Mouse (Mus musculus): ENCODE measurements at regions not wholly inside any gene's neighbourhood (a gene's known extent, or its start where the extent isn't known, plus 50 kb on each side); places are given as distances from the start of the nearest gene placed in this dataset.
A peak's percentile ranks its signal among the peaks of the same experiment; 100 is the strongest.

DNA sequence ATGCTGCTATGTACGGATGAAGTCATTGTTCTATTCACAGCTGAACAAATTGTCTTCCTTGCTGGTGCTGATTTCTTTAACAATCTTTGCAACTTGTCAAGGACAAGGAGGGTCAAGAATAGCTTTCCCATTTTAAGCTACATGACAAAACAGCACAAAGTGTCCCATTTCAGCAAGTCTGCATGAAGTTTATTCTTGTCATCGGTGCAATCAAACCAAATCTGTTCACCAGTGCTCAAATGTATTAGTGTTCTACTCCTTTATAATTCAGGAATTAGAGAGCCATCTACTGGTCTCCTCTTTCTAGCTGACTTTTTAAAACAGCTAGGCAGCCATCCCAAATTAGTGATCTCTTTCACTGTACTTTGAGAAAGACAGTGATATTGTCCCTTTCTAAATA lies 1040.8 kb downstream of the Galc start:
- DNase-seq (ENCODE audit: low read depth, low spot score), result no peak

GRCm38 (mm10) chr12:97217608-97218007 lies 1041.7 kb downstream of the Galc start:
- DNase-seq (ENCODE audit: low read depth, low spot score), result no peak

GRCm38 (mm10) chr12:97203636-97204389 lies 1055.4 kb downstream of the Galc start:
- no peak for DNase-seq (ENCODE audit: low read depth, low spot score)

- DNase-seq (ENCODE audit: low read depth, low spot score), result no peak
These were observed 1097.4 kb downstream of the Galc start for GRCm38 (mm10) chr12:97161853-97162252.

DNA sequence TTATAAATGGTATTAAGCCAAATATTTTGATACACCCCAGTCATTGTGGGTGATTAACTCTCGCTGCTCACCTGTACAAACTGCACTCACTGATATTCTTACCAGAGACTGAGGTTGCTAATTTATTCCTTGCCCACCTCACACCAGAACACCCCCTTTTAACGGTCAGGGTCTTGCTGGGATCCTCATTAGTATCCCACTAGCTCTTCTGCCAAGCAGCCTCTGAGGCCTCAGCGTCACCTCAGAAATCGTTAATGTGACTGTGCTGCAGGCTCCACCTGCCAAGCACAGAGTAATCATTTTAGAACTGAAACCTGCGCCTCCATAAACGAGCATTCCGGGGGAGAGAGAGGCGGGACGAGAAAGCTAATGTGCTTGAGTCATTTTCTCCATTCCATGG lies 1097.8 kb downstream of the Galc start:
- no peak for DNase-seq (ENCODE audit: low read depth, low spot score)

DNA sequence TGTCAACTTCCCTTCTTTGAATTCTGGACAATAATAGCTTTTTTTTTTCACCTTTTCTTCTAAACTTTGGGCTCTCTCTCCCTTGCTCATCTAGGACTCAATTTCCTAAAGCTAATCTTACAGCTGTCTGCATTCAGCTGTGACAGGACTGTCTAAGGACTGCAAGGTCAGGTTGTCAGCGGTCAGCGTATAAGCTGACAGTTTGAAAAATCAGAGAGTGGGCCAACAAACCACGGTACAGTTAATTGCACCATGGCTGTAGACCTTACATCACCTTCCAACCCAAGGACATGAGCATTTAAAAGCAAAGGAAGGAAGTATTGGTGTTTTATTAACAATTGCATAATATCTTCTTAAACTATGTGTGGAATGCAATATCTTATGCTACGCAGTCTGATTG lies 1100.9 kb downstream of the Galc start:
- DNase-seq (ENCODE audit: low read depth, low spot score), result no peak

DNA sequence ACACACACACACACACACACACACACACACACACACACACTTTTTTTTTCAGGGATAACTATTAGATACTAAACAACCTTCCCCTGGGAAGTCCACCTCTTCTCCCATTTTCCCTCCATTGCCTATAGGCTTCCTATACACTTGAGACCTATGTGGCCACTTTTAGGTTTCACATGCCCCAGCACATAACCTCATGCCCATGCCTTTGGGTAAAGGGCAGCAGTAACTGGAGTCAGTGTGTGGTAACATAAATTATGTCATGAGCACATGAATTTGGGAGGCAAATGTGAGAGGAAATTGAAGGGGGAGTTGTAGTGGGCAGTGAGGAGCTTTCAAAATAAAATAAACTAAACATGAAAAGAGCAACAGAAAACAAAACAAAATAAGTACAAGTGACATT lies 1101.5 kb downstream of the Galc start:
- no peak for DNase-seq (ENCODE audit: low read depth, low spot score)

GRCm38 (mm10) chr12:97156499-97157110 lies 1102.7 kb downstream of the Galc start:
- no peak for DNase-seq (ENCODE audit: low read depth, low spot score)

DNA sequence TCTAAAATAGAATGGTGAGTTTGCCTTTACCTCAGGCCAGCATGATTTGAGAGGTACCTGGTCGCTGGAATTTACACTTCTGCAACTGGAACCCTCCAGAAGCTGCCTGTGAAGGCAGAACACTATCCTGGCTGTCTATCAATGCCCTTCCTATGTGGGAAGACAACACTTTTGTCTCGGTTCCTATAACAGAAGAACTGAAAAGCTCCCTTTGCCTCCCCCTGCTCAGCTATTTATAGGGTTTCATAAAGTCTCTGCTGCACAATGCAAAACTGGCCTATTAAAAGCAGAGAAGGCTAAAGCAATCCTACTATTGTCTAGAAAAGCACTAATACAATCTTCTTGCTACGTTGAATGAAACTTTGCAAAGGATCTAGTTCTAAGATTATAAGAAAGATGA lies 1116.5 kb downstream of the Galc start:
- no peak for DNase-seq (ENCODE audit: low read depth, low spot score)

- no peak for DNase-seq (ENCODE audit: low read depth, low spot score)
These were observed 1121.3 kb downstream of the Galc start for GRCm38 (mm10) chr12:97137924-97138323.

- DNase-seq (ENCODE audit: low read depth, low spot score), result peak; percentile 20
These were observed 1129.0 kb downstream of the Galc start for GRCm38 (mm10) chr12:97130276-97130675.

GRCm38 (mm10) chr12:97090577-97091214 lies 1168.6 kb downstream of the Galc start:
- DNase-seq (ENCODE audit: low read depth, low spot score), result no peak

GRCm38 (mm10) chr12:97061352-97061895 lies 1197.8 kb downstream of the Galc start:
- DNase-seq (ENCODE audit: low read depth, low spot score), result peak; percentile 34

- no peak for DNase-seq (ENCODE audit: low read depth, low spot score)
These were observed 1211.6 kb downstream of the Galc start for GRCm38 (mm10) chr12:97047674-97048073.
